9 mouse cellular contexts compared by ENCODE assay signal in the genomic region with DNA sequence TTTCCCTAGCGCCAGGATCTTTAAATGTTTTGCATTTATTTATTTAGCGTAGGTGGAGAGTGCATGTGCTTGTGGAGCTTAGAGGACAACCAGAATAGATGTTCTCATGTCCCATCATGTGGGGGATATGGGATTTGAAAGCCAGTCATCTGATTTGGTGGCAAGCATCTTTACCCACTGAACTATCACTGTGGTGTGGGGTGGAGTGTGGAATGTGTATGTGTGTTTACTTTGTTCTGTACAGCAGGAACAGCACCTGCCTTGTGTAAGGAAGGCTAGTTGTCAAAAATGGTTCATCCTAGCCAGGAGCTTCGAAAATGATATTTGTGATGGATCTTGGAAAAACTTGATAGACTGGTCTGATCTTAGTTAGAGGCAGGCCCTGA. TPM values are rescaled to one million over a fixed set of nuclear protein-coding genes. Genes with fewer than 3 reads are reported as not detected.
DNase-seq lines count a peak whose midpoint lies in the region; ATAC-seq and TF ChIP-seq lines count a peak whose summit lies in the region.
"Had no signal": no experiment of that assay in that cellular context is flagged by ENCODE, and none has a peak within 500 bp of the region (broad histone marks: within the 10 kb centered on the region; RNA-seq: fewer than 3 reads in every experiment).

No protein-coding gene starts in this region.

- H3K4me2 ChIP-seq in midbrain, embryonic 14.5 days (ENCODE audit: low read length), result peak overlapping the region; percentile 64

- no peaks in the 10 kb centered on the region for H3K36me3 ChIP-seq in midbrain, embryonic 14.5 days (ENCODE audit: control insufficient read depth, insufficient read depth, low read length)

- no peak for TF ChIP-seq POLR2A in cortical plate, adult 2 months (IDR thresholded peaks at IDR 0.05; ENCODE audit: extremely low read depth, insufficient read depth, low read length)

- H3K4me3 ChIP-seq in layer of hippocampus, adult 2 months, result peak overlapping the region; percentile 73
- H3K4me3 ChIP-seq in cortical plate, adult 2 months (ENCODE audit: insufficient read depth, low read length), result peak overlapping the region; percentile 71
- H3K4me3 ChIP-seq in midbrain, embryonic 14.5 days (replicated peaks; ENCODE audit: low read depth, low read length), result peak overlapping the region; percentile 80

- TF ChIP-seq CTCF in layer of hippocampus, adult 2 months (conservative IDR thresholded peaks at IDR 0.05), result no peak
- TF ChIP-seq CTCF in cortical plate, adult 2 months (IDR thresholded peaks at IDR 0.05; ENCODE audit: extremely low read depth, insufficient read depth, low read length), result no peak

- intact Hi-C loops in left cerebral cortex, postnatal 25 days (cut with DNase I), result loop anchor here (1.0 kb wide), 1 partner anchor 10 kb away; no protein-coding TSS in a partner anchor

- H3K9ac ChIP-seq in midbrain, embryonic 14.5 days (replicated peaks; ENCODE audit: low read length), result peak overlapping the region; percentile 84; the same call in 1 of the 2 replicates

- 13% methylated on average over 3 of the region's 3 CpGs for WGBS in midbrain, embryonic 14.5 days

- peak overlapping the region; percentile 92 for H3K27ac ChIP-seq in layer of hippocampus, adult 2 months
- peak overlapping the region; percentile 49 for H3K27ac ChIP-seq in cortical plate, adult 2 months (ENCODE audit: insufficient read depth, low read length)
- peak overlapping the region; percentile 91 for H3K27ac ChIP-seq in midbrain, embryonic 14.5 days (replicated peaks; ENCODE audit: low read depth, low read length)

- ATAC-seq in inflammation-experienced regulatory T-cells, adult 6 months, result peak; percentile 7
- 0 out of 2 replicates have a peak, but pooled peaks have one; percentile 9 for ATAC-seq in midbrain, embryonic 14.5 days (ENCODE audit: low FRiP score, low TSS enrichment)

- H3K9me3 ChIP-seq in midbrain, embryonic 14.5 days (ENCODE audit: control insufficient read depth, low read length), result no peaks in the 10 kb centered on the region

- H3K4me1 ChIP-seq in cortical plate, adult 2 months (ENCODE audit: control insufficient read depth, insufficient read depth, low read length), result peaks cover 4% of the 10 kb centered on the region; the same call in 1 of the 2 replicates
- peaks cover 10% of the 10 kb centered on the region; the same call in 1 of the 2 replicates for H3K4me1 ChIP-seq in midbrain, embryonic 14.5 days (ENCODE audit: control insufficient read depth, insufficient read depth, low read length)

- H3K27me3 ChIP-seq in midbrain, embryonic 14.5 days (ENCODE audit: control insufficient read depth, insufficient read depth, low read length), result no peaks in the 10 kb centered on the region

- no peak for DNase-seq in layer of hippocampus, adult 2 months (ENCODE audit: low spot score in 2 of 2)
- DNase-seq in layer of hippocampus, postnatal 36 days, result no peak
- no peak for DNase-seq in midbrain, embryonic 14.5 days
- DNase-seq in spleen, postnatal 4 days (ENCODE audit: low spot score in 2 of 2), result no peak
- no peak for DNase-seq in urinary bladder, adult 2 months (ENCODE audit: low spot score)
- DNase-seq in left cerebral cortex, postnatal 25 days (ENCODE audit: low spot score in 2 of 2), result no peak

RNA-seq across cellular contexts. Expression of gene Trim26, which starts 0.5 kb away (rescaled TPM):
- 10 to 100 TPM; 22.5 to 26.1 TPM for total RNA-seq in layer of hippocampus, adult 2 months (2021)
- total RNA-seq in layer of hippocampus, postnatal 36 days (2021), result 10 to 100 TPM; 15.9 to 20.3 TPM
- 18.6 and 19.2 TPM in 2 replicates for polyA plus RNA-seq in cortical plate, adult 2 months (2012; rRNA removed)
- polyA plus RNA-seq in inflammation-experienced regulatory T-cells, adult 6 months (2017; shearing (Covaris generic)), result 10 to 100 TPM; 59.1 to 61.1 (median 60.5) TPM
- polyA plus RNA-seq in midbrain, embryonic 14.5 days (2014; fragmentation: Nextera tagmentation; extraction: Ambion mirVana), result 31.0 and 36.5 TPM in 2 replicates
- 39.4 and 47.1 TPM in 2 replicates for polyA plus RNA-seq in urinary bladder, adult 2 months (2012; rRNA removed)
- total RNA-seq in left cerebral cortex, postnatal 25 days (2021), result 10 to 100 TPM; 21.0 to 23.1 TPM

RNA-seq across cellular contexts. Expression of gene H2-M10.6, which starts 24.4 kb away (rescaled TPM):
- not detected for total RNA-seq in layer of hippocampus, adult 2 months (2021)
- total RNA-seq in layer of hippocampus, postnatal 36 days (2021), result not detected
- not detected in 2 replicates for polyA plus RNA-seq in cortical plate, adult 2 months (2012; rRNA removed)
- polyA plus RNA-seq in inflammation-experienced regulatory T-cells, adult 6 months (2017; shearing (Covaris generic)), result not detected
- not detected in 2 replicates for polyA plus RNA-seq in midbrain, embryonic 14.5 days (2014; fragmentation: Nextera tagmentation; extraction: Ambion mirVana)
- not detected in 2 replicates for polyA plus RNA-seq in urinary bladder, adult 2 months (2012; rRNA removed)
- total RNA-seq in left cerebral cortex, postnatal 25 days (2021), result not detected
- total RNA-seq: neutrophil, adult 5-6 weeks had no signal

RNA-seq across cellular contexts. Expression of gene Trim15, which starts 30.6 kb away (rescaled TPM):
- not detected for total RNA-seq in layer of hippocampus, adult 2 months (2021)
- total RNA-seq in layer of hippocampus, postnatal 36 days (2021), result not detected
- not detected in 2 replicates for polyA plus RNA-seq in cortical plate, adult 2 months (2012; rRNA removed)
- under 1 TPM; 0.32 to 0.47 (median 0.33) TPM for polyA plus RNA-seq in inflammation-experienced regulatory T-cells, adult 6 months (2017; shearing (Covaris generic))
- polyA plus RNA-seq in midbrain, embryonic 14.5 days (2014; fragmentation: Nextera tagmentation; extraction: Ambion mirVana), result 0.33 and 0.58 TPM in 2 replicates
- polyA plus RNA-seq in urinary bladder, adult 2 months (2012; rRNA removed), result 0.03 TPM in 1 of 2 replicates, not detected in the other
- not detected for total RNA-seq in left cerebral cortex, postnatal 25 days (2021)
- total RNA-seq: neutrophil, adult 5-6 weeks had no signal

RNA-seq across cellular contexts. Expression of gene Trim10, which starts 33.0 kb away (rescaled TPM):
- not detected for total RNA-seq in layer of hippocampus, adult 2 months (2021)
- total RNA-seq in layer of hippocampus, postnatal 36 days (2021), result not detected
- polyA plus RNA-seq in cortical plate, adult 2 months (2012; rRNA removed), result not detected in 2 replicates
- polyA plus RNA-seq in inflammation-experienced regulatory T-cells, adult 6 months (2017; shearing (Covaris generic)), result not detected
- polyA plus RNA-seq in midbrain, embryonic 14.5 days (2014; fragmentation: Nextera tagmentation; extraction: Ambion mirVana), result 0.78 and 1.1 TPM in 2 replicates
- polyA plus RNA-seq in urinary bladder, adult 2 months (2012; rRNA removed), result 0.07 TPM in 2 replicates
- not detected for total RNA-seq in left cerebral cortex, postnatal 25 days (2021)

RNA-seq across cellular contexts. Expression of gene Trim40, which starts 53.5 kb away (rescaled TPM):
- total RNA-seq in layer of hippocampus, adult 2 months (2021), result not detected
- total RNA-seq in layer of hippocampus, postnatal 36 days (2021), result not detected
- polyA plus RNA-seq in cortical plate, adult 2 months (2012; rRNA removed), result 0.19 and 0.29 TPM in 2 replicates
- polyA plus RNA-seq in inflammation-experienced regulatory T-cells, adult 6 months (2017; shearing (Covaris generic)), result not detected
- not detected in 2 replicates for polyA plus RNA-seq in midbrain, embryonic 14.5 days (2014; fragmentation: Nextera tagmentation; extraction: Ambion mirVana)
- polyA plus RNA-seq in urinary bladder, adult 2 months (2012; rRNA removed), result 0.15 and 0.41 TPM in 2 replicates
- total RNA-seq in left cerebral cortex, postnatal 25 days (2021), result not detected
- total RNA-seq: neutrophil, adult 5-6 weeks had no signal
